Mouse (Mus musculus): ENCODE results near the gene Ahdc1. TPM values are rescaled to one million over a fixed set of nuclear protein-coding genes. Genes with fewer than 3 reads are reported as not detected.

Ahdc1 gene
- polyA plus RNA-seq, 1 experiment from 2014 or later = 7.5 TPM

GRCm38 (mm10) chr4:133043798-133044646 lies 33.0 kb downstream of the Ahdc1 start:
- no peak for ATAC-seq (replicated peaks; ENCODE audit: low FRiP score)
- DNase-seq (ENCODE audit: low spot score) = no peak
- peaks cover 69% of the 10 kb centered on the region for H3K4me1 ChIP-seq (replicated peaks; ENCODE audit: control insufficient read depth, insufficient read depth, low read length)
- 28% methylated on average over 6 of the region's 6 CpGs for WGBS
- H3K9ac ChIP-seq (ENCODE audit: low read length) = no peak overlapping the region; the same call in 1 of the 2 replicates
- H3K9me3 ChIP-seq (ENCODE audit: control insufficient read depth, low read length) = no peaks in the 10 kb centered on the region
- no peak overlapping the region; the same call in 1 of the 2 replicates for H3K4me2 ChIP-seq (ENCODE audit: low read depth, low read length, severe bottlenecking)
- peaks cover 13% of the 10 kb centered on the region for H3K27me3 ChIP-seq (ENCODE audit: control insufficient read depth, insufficient read depth, low read length)
- H3K36me3 ChIP-seq (ENCODE audit: control insufficient read depth, insufficient read depth, low read length) = no peaks in the 10 kb centered on the region
- peak overlapping the region; percentile 42; the same call in 1 of the 2 replicates for H3K27ac ChIP-seq (ENCODE audit: low read depth, low read length)
- no peak overlapping the region for H3K4me3 ChIP-seq (ENCODE audit: low read depth, low read length)

DNA sequence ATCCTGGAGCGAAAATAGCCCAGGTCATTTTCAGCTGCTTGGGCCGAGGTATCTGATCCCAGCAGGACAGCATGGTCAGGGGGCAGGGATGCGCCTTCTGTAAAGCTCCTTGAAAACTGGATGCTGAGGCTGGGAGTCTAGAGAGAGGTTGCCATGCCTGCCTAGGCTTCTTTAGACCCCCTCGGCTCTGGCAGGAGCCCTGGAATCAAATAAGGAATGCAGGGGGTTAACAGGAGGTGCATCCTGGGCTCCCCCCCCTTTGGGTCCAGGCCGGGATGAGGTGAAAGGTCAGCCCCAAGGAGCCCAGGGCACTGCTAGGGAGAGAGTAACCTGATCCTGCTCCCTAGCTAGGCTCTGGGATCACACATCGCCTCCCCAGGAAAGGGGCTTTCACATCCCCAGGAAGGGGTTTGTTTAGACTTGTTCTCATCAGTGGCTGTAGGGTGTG lies 33.6 kb downstream of the Ahdc1 start:
- H3K4me1 ChIP-seq (replicated peaks; ENCODE audit: control insufficient read depth, insufficient read depth, low read length) = peaks cover 65% of the 10 kb centered on the region
- H3K9me3 ChIP-seq (ENCODE audit: control insufficient read depth, low read length) = no peaks in the 10 kb centered on the region
- no peak for DNase-seq (ENCODE audit: low spot score)
- H3K27ac ChIP-seq (ENCODE audit: low read depth, low read length) = no peak overlapping the region
- H3K4me2 ChIP-seq (ENCODE audit: low read depth, low read length, severe bottlenecking) = no peak overlapping the region
- H3K36me3 ChIP-seq (ENCODE audit: control insufficient read depth, insufficient read depth, low read length) = no peaks in the 10 kb centered on the region
- H3K27me3 ChIP-seq (ENCODE audit: control insufficient read depth, insufficient read depth, low read length) = peaks cover 12% of the 10 kb centered on the region
- H3K9ac ChIP-seq (ENCODE audit: low read length) = no peak overlapping the region
- ATAC-seq (replicated peaks; ENCODE audit: low FRiP score) = no peak
- H3K4me3 ChIP-seq (ENCODE audit: low read depth, low read length) = no peak overlapping the region
- 11% methylated on average over 6 of the region's 6 CpGs for WGBS

DNA sequence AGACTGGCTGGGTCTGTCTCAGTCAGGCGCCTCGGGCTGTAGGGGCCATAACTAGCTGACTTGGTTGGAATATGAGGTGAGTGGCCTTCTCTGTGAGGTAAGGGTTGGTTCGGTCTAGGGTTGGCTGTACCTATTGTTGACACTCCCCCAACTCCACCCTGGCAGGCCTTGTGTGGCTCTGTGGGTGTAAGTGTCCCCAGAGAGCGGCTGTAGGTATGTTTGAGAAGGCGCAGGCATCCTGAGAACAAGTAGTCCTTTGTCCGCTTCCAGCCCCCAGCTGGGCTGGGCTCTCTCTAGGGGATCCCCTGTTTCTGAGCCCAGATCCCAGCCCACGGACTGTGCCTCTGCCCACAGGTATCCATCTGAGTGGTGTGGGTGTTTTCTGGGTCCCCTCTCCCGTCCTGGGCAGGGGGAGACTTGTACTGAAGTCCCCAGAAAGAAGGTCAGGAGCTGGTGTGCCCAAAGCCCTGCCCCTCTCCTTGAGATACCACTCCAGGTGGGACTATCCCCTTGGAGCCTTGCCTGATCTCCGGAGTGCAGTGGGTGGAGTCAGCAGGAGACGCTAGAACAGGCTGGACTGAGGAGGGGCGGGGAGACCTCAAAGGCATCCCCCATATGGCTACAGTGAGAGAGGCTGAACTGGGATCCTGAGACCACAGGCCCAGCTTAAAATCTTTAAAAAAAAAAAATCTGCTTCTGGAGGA lies 34.9 kb downstream of the Ahdc1 start:
- no peak for ATAC-seq (replicated peaks; ENCODE audit: low FRiP score)
- Histone ChIP-seq H3K9ac (ENCODE audit: low read length) (no peak overlapping the region), H3K4me3 (ENCODE audit: low read depth, low read length) (no peak overlapping the region), H3K4me2 (ENCODE audit: low read depth, low read length, severe bottlenecking) (no peak overlapping the region), H3K9me3 (ENCODE audit: control insufficient read depth, low read length) (no peaks in the 10 kb centered on the region), H3K4me1 (replicated peaks; ENCODE audit: control insufficient read depth, insufficient read depth, low read length) (peaks cover 62% of the 10 kb centered on the region), H3K36me3 (ENCODE audit: control insufficient read depth, insufficient read depth, low read length) (no peaks in the 10 kb centered on the region), H3K27me3 (ENCODE audit: control insufficient read depth, insufficient read depth, low read length) (no peaks in the 10 kb centered on the region), H3K27ac (ENCODE audit: low read depth, low read length) (no peak overlapping the region; the same call in 1 of the 2 replicates)
- WGBS = 28% methylated on average over 11 of the region's 11 CpGs
- DNase-seq (ENCODE audit: low spot score) = no peak

- H3K9me3 ChIP-seq (ENCODE audit: control insufficient read depth, low read length) = no peaks in the 10 kb centered on the region
- ATAC-seq (replicated peaks; ENCODE audit: low FRiP score) = peak; percentile 8; the same call in 1 of the 2 replicates
- H3K4me1 ChIP-seq (replicated peaks; ENCODE audit: control insufficient read depth, insufficient read depth, low read length) = peaks cover 61% of the 10 kb centered on the region
- DNase-seq (ENCODE audit: low spot score) = no peak
- peak overlapping the region; percentile 32 for H3K4me2 ChIP-seq (ENCODE audit: low read depth, low read length, severe bottlenecking)
- H3K27ac ChIP-seq (ENCODE audit: low read depth, low read length) = peak overlapping the region; percentile 81
- H3K36me3 ChIP-seq (ENCODE audit: control insufficient read depth, insufficient read depth, low read length) = no peaks in the 10 kb centered on the region
- WGBS = 26% methylated on average over 12 of the region's 12 CpGs
- no peak overlapping the region for H3K4me3 ChIP-seq (ENCODE audit: low read depth, low read length)
- peak overlapping the region; percentile 39 for H3K9ac ChIP-seq (ENCODE audit: low read length)
- no peaks in the 10 kb centered on the region for H3K27me3 ChIP-seq (ENCODE audit: control insufficient read depth, insufficient read depth, low read length)
Observed at GRCm38 (mm10) chr4:133046691-133047352, 35.8 kb downstream of the Ahdc1 start.

DNA sequence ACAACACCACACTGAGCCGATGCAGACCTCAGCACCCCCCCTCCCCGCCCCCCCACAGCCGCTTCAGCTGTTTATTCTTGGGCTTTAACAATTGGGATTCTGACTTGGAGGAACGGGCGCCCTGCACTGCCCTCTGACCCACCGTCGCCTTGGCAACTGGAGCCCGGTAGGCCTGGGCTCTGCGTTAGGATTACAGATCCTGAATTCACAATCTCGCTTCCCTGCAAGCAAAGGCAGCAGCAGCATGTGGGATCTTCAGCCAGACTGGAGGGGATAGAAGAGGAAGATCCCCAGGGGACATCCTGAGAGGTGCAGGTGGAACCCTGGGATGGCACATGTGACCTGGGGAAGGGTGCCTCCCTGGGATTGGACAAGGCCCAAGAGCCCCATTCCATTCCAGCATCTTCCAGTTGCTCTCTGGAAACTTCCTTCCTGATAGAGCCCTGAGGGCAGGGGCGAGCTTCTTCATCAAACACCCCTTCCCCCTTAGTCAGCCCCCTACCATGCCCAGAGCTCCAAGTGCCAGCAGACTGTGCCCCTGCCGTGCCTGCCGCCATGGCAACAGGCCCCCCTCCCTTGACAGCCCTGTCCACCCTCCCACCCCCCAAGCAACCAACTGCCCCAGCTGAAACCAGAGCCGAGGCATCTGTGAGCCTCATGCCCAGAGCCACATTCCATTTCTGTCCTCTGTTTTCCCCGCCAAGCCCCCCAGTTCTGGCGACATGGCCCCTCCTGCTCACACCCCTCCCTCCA lies 36.5 kb downstream of the Ahdc1 start:
- no peaks in the 10 kb centered on the region for H3K27me3 ChIP-seq (ENCODE audit: control insufficient read depth, insufficient read depth, low read length)
- no peak overlapping the region for H3K4me3 ChIP-seq (ENCODE audit: low read depth, low read length)
- peaks cover 56% of the 10 kb centered on the region for H3K4me1 ChIP-seq (replicated peaks; ENCODE audit: control insufficient read depth, insufficient read depth, low read length)
- no peaks in the 10 kb centered on the region for H3K9me3 ChIP-seq (ENCODE audit: control insufficient read depth, low read length)
- peak; percentile 58 for ATAC-seq (replicated peaks; ENCODE audit: low FRiP score)
- 8% methylated on average over 16 of the region's 16 CpGs for WGBS
- peak overlapping the region; percentile 32 for H3K4me2 ChIP-seq (ENCODE audit: low read depth, low read length, severe bottlenecking)
- no peaks in the 10 kb centered on the region for H3K36me3 ChIP-seq (ENCODE audit: control insufficient read depth, insufficient read depth, low read length)
- H3K27ac ChIP-seq (ENCODE audit: low read depth, low read length) = peak overlapping the region; percentile 81
- H3K9ac ChIP-seq (ENCODE audit: low read length) = peak overlapping the region; percentile 39; the same call in 1 of the 2 replicates
- peak; percentile 82 for DNase-seq (ENCODE audit: low spot score)

DNA sequence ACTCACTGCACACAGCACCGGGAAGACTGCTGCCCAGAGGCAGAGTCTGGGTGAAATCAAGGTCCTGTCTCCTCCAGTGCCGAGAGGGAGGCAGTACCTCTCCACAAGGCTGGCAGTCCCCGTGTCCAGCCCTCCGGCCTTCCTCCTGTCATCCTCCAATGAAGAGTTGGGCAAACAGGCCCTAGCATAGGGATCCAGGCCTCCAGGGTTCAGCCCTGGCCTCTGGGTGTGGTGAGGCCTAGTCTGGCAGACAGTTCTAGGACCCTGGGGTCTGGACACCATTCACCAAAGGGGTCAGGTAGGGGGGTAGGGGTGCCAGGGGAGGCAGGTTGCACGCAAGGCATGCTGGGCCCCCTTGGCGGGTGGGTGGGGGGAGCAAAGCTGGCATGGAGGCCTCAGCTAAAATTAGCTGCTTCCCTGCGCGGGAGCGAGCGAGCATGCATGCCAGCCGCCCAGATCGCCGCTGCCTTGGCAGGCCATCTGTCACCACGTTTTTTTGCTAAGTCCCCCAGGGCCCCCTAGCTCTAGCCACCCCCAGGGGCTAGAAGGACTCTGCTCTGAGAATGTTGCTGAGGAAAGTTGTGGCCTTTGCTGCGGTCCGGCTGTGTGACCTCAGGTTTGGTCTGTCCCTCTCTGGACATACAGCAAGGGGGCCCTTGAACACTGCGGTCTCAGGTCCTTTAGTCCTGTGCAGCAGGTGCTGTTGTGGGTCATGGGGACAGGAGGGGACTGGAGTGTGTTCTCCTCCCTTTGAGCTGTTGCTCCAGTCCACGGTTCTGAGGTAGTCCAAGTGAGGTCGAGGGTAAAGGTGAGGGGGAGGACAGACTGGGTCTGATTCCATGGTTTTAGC lies 38.2 kb downstream of the Ahdc1 start:
- Histone ChIP-seq H3K4me3 (ENCODE audit: low read depth, low read length) (no peak overlapping the region), H3K9ac (ENCODE audit: low read length) (no peak overlapping the region), H3K9me3 (ENCODE audit: control insufficient read depth, low read length) (no peaks in the 10 kb centered on the region), H3K27me3 (ENCODE audit: control insufficient read depth, insufficient read depth, low read length) (no peaks in the 10 kb centered on the region), H3K27ac (ENCODE audit: low read depth, low read length) (no peak overlapping the region), H3K36me3 (ENCODE audit: control insufficient read depth, insufficient read depth, low read length) (no peaks in the 10 kb centered on the region), H3K4me1 (replicated peaks; ENCODE audit: control insufficient read depth, insufficient read depth, low read length) (peaks cover 41% of the 10 kb centered on the region), H3K4me2 (ENCODE audit: low read depth, low read length, severe bottlenecking) (no peak overlapping the region)
- ATAC-seq (replicated peaks; ENCODE audit: low FRiP score) (no peak), DNase-seq (ENCODE audit: low spot score) (no peak)
- WGBS = 75% methylated on average over 19 of the region's 19 CpGs

DNA sequence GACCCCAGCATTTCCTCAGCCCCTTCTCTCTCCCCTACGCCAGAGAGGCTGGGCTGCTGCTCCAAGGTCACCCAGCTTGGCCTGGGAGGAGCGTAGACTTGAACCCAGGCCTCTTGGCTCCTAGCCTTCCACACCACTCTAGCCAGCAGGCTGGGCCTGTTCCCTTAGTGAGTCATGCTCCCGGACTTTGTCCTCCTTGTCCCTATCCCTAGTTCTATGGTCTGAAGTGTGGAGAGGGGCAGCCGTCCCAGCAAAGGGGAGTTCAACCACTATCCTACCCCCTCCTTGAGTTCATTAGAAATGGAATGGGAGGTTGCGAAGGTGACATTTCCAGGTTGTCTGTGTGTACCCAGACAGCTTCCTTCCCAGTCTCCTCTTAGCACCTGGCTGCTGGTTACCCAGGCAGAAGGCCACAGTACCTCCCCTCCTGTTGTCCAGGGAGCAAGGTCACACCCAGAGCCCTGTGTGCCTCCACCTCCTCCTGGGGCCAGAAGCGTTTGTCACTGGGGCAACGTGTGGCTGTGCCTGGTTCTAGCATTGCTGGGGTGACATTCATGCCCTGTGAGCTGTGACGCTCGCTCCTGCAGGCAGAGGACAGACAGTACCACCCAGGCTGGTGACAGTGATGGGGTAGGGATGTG lies 39.3 kb downstream of the Ahdc1 start:
- H3K36me3 ChIP-seq (ENCODE audit: control insufficient read depth, insufficient read depth, low read length) = no peaks in the 10 kb centered on the region
- peaks cover 35% of the 10 kb centered on the region for H3K4me1 ChIP-seq (replicated peaks; ENCODE audit: control insufficient read depth, insufficient read depth, low read length)
- 73% methylated on average over 9 of the region's 9 CpGs for WGBS
- no peaks in the 10 kb centered on the region for H3K9me3 ChIP-seq (ENCODE audit: control insufficient read depth, low read length)
- no peak overlapping the region for H3K4me2 ChIP-seq (ENCODE audit: low read depth, low read length, severe bottlenecking)
- no peak for DNase-seq (ENCODE audit: low spot score)
- H3K4me3 ChIP-seq (ENCODE audit: low read depth, low read length) = no peak overlapping the region
- no peak for ATAC-seq (replicated peaks; ENCODE audit: low FRiP score)
- no peak overlapping the region for H3K9ac ChIP-seq (ENCODE audit: low read length)
- H3K27me3 ChIP-seq (ENCODE audit: control insufficient read depth, insufficient read depth, low read length) = no peaks in the 10 kb centered on the region
- H3K27ac ChIP-seq (ENCODE audit: low read depth, low read length) = no peak overlapping the region

Measured in forebrain, embryonic 11.5 days (tissue).